ENCODE assay signal across 23 mouse cellular contexts in genomic region chr5:88683706-88684105, GRCm38 (mm10). TPM values are rescaled to one million over a fixed set of nuclear protein-coding genes. Genes with fewer than 3 reads are reported as not detected.
DNase-seq lines count a peak whose midpoint lies in the region; ATAC-seq and TF ChIP-seq lines count a peak whose summit lies in the region.
"Had no signal": no experiment of that assay in that cellular context is flagged by ENCODE, and none has a peak within 500 bp of the region (broad histone marks: within the 10 kb centered on the region; RNA-seq: fewer than 3 reads in every experiment).

No protein-coding gene starts in this region.

- no peak for TF ChIP-seq CTCF in E14TG2a.4 (conservative IDR thresholded peaks at IDR 0.05; ENCODE audit: low read length)

- 0 out of 2 replicates have a peak, but pooled peaks cover 2% of the 10 kb centered on the region for H3K27me3 ChIP-seq in heart, embryonic 11.5 days (ENCODE audit: control insufficient read depth, insufficient read depth, low read length)
- H3K27me3 ChIP-seq in E14TG2a.4 (ENCODE audit: insufficient read depth, low read length), result peaks cover 13% of the 10 kb centered on the region
- H3K27me3 ChIP-seq: CH12.LX, Patski had no signal

- no peak overlapping the region for H3K4me2 ChIP-seq in heart, embryonic 11.5 days

- H3K4me3 ChIP-seq in heart, embryonic 11.5 days (ENCODE audit: low read depth, low read length), result no peak overlapping the region
- H3K4me3 ChIP-seq in E14TG2a.4 (replicated peaks; ENCODE audit: low read length), result peak overlapping the region; percentile 27; the same call in 1 of the 2 replicates

- peak; percentile 52 for DNase-seq in heart, adult 11 months
- DNase-seq in ZHBTc4 (ENCODE audit: low read depth, low spot score), result peak; percentile 74
- DNase-seq in gastrocnemius, adult 8-10 months (ENCODE audit: low spot score in 2 of 2), result no peak
- DNase-seq in kidney, adult 11 months, result no peak
- DNase-seq: adrenal gland, adult 2 months; adrenal gland, adult 8-10 months; adrenal gland, postnatal 10 days; adrenal gland, postnatal 14 days; adrenal gland, postnatal 25 days; adrenal gland, postnatal 36 days; B cell, adult 2 months; cerebellum, adult 11 months; cerebellum, adult 11-12 months; cerebellum, adult 18-20 months; cerebellum, adult 2 months; cerebellum, adult 8-10 months had no signal

- no peaks in the 10 kb centered on the region for H3K36me3 ChIP-seq in heart, embryonic 11.5 days (ENCODE audit: control insufficient read depth, insufficient read depth, low read length)
- H3K36me3 ChIP-seq in E14TG2a.4 (ENCODE audit: insufficient read depth, low read length), result no peaks in the 10 kb centered on the region
- H3K36me3 ChIP-seq: G1E had no signal

- H3K27ac ChIP-seq in heart, embryonic 11.5 days (ENCODE audit: low read depth, low read length), result no peak overlapping the region

- no peak for ATAC-seq in heart, embryonic 11.5 days (replicated peaks; ENCODE audit: insufficient number of reproducible peaks, low FRiP score, low TSS enrichment)
- ATAC-seq: activated CD4-positive, CD25-positive, alpha-beta regulatory T cell, adult 4 months; CD4-positive, CD25-positive, alpha-beta regulatory T cell, adult 4 months; Patski had no signal

- WGBS in heart, embryonic 11.5 days (ENCODE audit: insufficient replicate concordance), result 64% methylated on average over 9 of the region's 9 CpGs

- no peaks in the 10 kb centered on the region for H3K4me1 ChIP-seq in heart, embryonic 11.5 days (ENCODE audit: control insufficient read depth, insufficient read depth, low read length)
- H3K4me1 ChIP-seq in E14TG2a.4 (replicated peaks; ENCODE audit: low read depth, low read length), result peaks cover 72% of the 10 kb centered on the region

- no peak overlapping the region for H3K9ac ChIP-seq in heart, embryonic 11.5 days (ENCODE audit: low read depth, low read length)

- no peaks in the 10 kb centered on the region for H3K9me3 ChIP-seq in heart, embryonic 11.5 days (replicated peaks; ENCODE audit: control insufficient read depth, low read length)
- H3K9me3 ChIP-seq in E14TG2a.4 (ENCODE audit: low read length), result no peaks in the 10 kb centered on the region
- H3K9me3 ChIP-seq: G1E had no signal

RNA-seq across cellular contexts. Expression of gene Grsf1, which starts 7.7 kb away (rescaled TPM):
- 72.7 and 77.2 TPM in 2 replicates for polyA plus RNA-seq in heart, embryonic 11.5 days (2014; fragmentation: Nextera tagmentation; extraction: Ambion mirVana)
- total RNA-seq in gastrocnemius, adult 8-10 months (2022), result 100 to 1,000 TPM; 114 to 130 (median 120) TPM

RNA-seq across cellular contexts. Expression of gene Mob1b, which starts 36.9 kb away (rescaled TPM):
- polyA plus RNA-seq in heart, embryonic 11.5 days (2014; fragmentation: Nextera tagmentation; extraction: Ambion mirVana), result 32.4 and 39.8 TPM in 2 replicates
- total RNA-seq in gastrocnemius, adult 8-10 months (2022), result 10 to 100 TPM; 16.7 to 21.0 (median 18.1) TPM

Comparison
In these comparisons a context has a peak if more than half of its experiments do, and no peak if none do; other contexts are left out.
1. DNase-seq: peak in heart, adult 11 months (single experiment) and ZHBTc4 (single experiment); none in gastrocnemius, adult 8-10 months (0 of 2) and kidney, adult 11 months (single experiment).